Mouse (Mus musculus): Measurements from ENCODE around the gene Zkscan14.
"Not testable (repeated sequence)": the region's sequence is repeated elsewhere in the genome, so short reads cannot be mapped to it uniquely, and the experiment has no call there.

The Zkscan14 gene

DNA sequence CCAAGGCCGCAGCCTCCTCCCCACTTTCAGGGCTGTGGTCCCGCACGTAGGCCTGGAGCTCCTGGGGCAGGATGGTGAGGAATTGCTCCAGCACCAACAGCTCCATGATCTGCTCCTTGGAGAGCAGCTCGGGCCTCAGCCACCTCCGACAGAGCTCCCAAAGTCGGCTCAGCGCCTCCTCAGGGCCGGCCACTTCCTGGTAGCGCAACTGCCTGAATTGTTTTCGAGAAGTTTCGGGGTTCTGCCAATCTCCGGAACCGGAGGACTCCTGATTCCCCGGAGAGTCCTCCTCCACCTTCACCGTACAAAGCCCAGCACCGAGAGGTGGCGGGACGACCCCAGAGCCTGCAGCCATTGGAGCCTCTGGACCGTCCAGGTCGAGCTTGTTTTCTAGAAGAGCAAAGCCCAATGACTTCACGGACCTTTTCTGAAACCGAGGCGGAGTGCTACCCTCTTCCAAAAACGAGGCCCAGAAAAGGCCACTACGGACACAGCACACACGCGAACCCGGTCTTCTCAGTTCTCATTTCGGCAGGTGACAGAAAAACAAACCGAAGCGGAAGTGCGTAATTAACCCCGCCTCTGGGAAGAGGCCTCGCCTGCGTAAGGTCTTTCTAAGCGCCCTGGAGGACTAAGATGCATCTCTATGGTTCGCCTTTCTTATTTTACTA lies at the start of gene Zkscan14:
Gene Zkscan14 (minus strand): TSS at position 548 of the 671 bp plus-strand sequence.
- peak; percentile 56 to 70 for DNase-seq (ENCODE audit: low spot score in 2 of 2)

GRCm38 (mm10) chr5:145249520-145249919 lies 47.9 kb upstream of the Zkscan14 start:
- DNase-seq (ENCODE audit: low spot score in 2 of 2) = no peak

DNA sequence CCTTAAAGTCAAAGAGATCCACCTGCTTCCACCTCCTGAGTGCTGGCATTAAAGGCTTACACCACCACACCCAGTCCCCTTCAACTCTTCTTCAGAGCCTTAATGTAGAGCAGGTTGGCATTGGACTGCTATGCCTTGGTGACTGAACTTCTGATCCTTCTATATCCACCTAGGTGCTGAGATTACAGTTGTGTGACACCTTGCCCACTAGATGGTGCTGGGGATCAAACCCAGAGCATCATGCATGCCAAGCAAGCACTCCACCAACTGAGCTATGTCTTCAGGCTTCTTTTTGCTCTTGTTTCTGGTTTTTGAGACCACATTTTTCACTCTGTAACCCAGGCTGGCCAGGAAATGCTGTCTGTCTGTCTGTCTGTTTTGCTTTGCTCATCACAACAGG lies 33.0 kb upstream of the Zkscan14 start:
- no peak for DNase-seq (ENCODE audit: low spot score in 2 of 2)

DNA sequence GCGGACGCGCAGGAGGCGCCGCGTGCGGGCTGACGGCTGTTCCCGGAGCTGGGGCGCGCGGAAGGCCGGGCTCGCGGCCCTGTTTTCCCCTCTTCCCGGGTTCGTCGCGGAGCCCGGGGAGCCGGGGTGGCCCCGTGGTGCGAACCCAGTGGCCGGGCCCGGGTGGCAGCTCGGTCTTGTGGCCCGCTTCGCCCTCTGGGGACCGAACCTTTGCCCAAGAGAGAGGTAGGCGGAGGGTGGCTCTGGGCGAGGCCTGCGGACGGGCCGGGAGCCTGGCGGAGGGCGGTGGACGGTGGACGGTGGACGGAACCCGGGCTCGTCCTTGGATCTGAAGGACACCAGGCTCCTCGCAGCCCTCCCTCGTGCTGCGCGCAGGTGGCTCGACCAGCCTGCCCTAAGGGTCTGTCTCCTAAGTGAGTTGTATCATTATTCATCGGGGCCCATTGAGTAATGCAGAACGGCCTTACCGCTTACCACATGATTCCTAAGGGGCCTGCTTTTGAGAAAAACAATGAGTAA lies 30.3 kb upstream of the Zkscan14 start:
- no peak for DNase-seq (ENCODE audit: low spot score in 2 of 2)

- DNase-seq (ENCODE audit: low spot score in 2 of 2) = peak; percentile 97 to 98
Measured at GRCm38 (mm10) chr5:145231367-145231871, 29.8 kb upstream of the Zkscan14 start, which contains the start of gene Zfp655. Gene Zfp655 (plus strand): TSS chr5:145231715.

GRCm38 (mm10) chr5:145230641-145231040 lies 29.0 kb upstream of the Zkscan14 start:
- no peak for DNase-seq (ENCODE audit: low spot score in 2 of 2)

DNA sequence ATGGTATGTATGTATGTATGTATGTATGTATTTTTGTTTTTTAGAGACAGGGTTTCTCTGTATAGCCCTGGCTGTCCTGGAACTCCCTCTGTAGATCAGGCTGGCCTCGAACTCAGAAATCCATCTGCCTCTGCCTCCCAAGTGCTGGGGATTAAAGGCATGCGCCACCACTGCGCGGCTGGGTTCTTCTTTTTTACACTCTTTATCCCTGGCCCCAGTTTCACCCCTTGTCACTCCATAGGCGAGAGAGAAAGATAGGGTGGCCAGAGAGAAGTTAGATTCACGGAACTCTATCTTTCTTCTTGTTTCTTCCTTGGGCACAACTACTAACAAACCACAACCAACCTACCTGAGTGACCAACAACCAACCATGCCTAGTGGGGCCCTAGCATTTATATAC lies 27.6 kb upstream of the Zkscan14 start:
- DNase-seq (ENCODE audit: low spot score in 2 of 2) = not testable (repeated sequence)

DNA sequence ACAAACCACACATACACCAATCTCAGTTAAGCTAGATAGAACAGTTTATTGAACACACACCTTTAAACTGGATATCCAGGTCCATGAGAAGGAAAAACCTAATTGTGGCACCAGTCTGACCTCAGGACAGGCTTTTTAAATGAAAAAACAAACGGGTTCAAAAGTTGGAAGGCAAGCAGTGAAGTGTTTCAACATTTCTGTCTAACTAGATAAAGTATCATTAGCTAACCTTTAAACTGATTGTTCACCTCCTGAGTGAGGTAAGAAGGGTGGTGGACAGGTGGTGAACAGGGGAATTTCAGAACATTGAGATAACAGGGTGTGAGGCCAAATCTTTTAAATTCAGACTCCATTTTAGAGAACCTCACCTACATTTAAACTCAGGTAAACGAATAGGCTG lies 24.8 kb upstream of the Zkscan14 start:
- DNase-seq (ENCODE audit: low spot score in 2 of 2) = no peak

GRCm38 (mm10) chr5:145223395-145223794 lies 21.7 kb upstream of the Zkscan14 start:
- no peak for DNase-seq (ENCODE audit: low spot score in 2 of 2)

- DNase-seq (ENCODE audit: low spot score in 2 of 2) = no peak
Measured at GRCm38 (mm10) chr5:145222840-145223239, 21.2 kb upstream of the Zkscan14 start.

DNA sequence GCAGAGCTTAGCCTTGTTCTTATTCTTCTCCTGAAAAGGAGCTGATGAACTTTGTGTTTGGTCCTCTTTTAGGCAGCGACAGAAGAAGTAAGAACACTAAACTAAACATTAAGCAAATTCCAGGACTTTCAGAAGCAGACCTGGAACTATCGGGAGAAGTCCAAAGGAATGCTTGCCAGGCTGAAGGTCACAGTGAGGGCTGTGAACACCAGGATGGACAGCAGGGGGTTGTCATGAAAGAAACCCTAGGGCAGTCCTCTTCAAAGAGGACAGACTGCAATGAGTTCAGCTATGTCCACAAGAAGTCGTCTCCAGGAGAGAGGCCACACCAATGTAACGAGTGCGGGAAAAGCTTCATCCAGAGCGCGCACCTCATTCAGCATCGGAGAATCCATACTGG lies 18.3 kb upstream of the Zkscan14 start:
- no peak for DNase-seq (ENCODE audit: low spot score in 2 of 2)

- no peak for DNase-seq (ENCODE audit: low spot score in 2 of 2)
Measured at GRCm38 (mm10) chr5:145218671-145219070, 17.0 kb upstream of the Zkscan14 start.

- DNase-seq (ENCODE audit: low spot score in 2 of 2) = no peak
Measured at GRCm38 (mm10) chr5:145218206-145218605, 16.5 kb upstream of the Zkscan14 start.

GRCm38 (mm10) chr5:145217746-145218145 lies 16.1 kb upstream of the Zkscan14 start:
- DNase-seq (ENCODE audit: low spot score in 2 of 2) = no peak

DNA sequence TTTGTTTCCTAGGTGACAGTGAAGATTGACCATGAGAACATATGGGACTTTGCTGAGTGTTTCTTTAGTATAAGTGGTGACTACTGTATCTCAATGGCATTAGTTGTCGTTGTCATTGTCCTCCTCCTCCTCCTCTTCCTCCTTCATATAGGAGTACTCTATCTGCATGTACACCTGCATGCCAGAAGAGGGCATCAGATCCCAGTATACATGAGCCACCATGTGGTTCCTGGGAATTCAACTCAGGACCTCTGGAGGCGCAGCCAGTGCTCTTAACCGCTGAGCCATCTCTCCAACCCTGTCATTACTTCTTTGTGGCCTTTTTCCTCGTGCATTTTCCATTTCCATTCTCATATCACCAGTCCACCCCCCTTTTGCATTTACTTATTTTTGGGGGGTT lies 13.0 kb upstream of the Zkscan14 start:
- DNase-seq (ENCODE audit: low spot score in 2 of 2) = no peak

DNA sequence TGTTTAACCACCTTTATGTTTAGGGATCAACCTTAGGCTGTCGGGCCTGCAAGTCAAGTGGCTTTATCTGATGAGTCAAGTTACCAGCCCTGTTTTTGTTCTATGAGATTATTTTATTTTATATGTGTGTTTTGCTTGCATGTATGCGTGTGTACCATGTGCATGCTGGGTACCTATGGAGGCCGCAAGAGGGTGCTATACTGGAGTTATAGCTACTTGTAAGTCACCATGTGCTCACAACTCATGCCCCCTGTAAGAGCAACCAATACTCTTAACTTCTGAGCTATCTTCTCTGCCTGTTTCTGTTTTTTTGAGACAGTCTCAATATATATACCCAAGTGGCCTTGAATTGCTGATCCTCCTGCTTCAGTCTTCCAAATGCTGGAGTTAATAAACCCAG lies 11.8 kb upstream of the Zkscan14 start:
- DNase-seq (ENCODE audit: low spot score in 2 of 2) = no peak

- DNase-seq (ENCODE audit: low spot score in 2 of 2) = no peak
Measured at GRCm38 (mm10) chr5:145212216-145212615, 10.5 kb upstream of the Zkscan14 start.

- no peak for DNase-seq (ENCODE audit: low spot score in 2 of 2)
Measured at GRCm38 (mm10) chr5:145211340-145211739, 9.7 kb upstream of the Zkscan14 start.

DNA sequence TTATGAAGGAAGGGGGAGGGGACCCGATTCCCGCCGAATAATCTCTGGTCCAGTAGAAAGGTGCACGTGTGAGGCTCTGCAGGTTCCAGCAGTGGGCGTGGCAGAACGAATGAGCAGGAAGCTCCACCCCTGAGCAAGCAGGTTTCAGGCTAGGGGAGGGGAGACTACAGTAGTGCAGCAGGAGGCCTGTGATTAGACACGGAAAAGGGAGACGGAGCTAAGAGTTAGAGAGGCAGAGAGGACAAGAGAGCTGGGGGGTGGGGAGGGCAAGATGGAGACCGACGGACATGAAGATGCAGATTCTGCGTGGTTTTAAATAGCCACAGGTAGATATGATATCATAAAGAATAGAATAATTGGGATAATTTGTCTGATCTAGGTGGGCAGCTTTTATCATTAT lies 6.7 kb upstream of the Zkscan14 start:
- DNase-seq (ENCODE audit: low spot score in 2 of 2) = not testable (repeated sequence)

GRCm38 (mm10) chr5:145207954-145208353 lies 6.3 kb upstream of the Zkscan14 start:
- DNase-seq (ENCODE audit: low spot score in 2 of 2) = no peak

DNA sequence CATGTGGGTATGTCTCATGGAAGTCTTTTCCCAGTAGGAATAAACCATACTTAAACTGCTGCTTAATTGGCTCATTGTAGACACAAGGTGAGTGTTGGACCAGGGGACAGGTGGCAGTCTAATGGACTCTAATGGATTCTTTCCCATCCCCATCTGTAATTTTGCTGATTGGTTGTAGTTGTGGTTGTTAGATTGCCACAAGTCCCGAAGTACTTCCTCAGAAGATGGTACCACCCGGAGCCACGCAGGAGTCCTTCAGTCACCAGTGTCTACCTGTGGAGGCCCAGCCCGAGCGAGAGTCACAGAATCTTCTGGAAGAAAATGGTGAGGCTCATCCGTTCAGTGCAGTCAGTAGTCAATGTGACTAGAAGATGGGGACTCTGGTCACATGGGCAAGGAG lies 5.7 kb upstream of the Zkscan14 start:
- DNase-seq (ENCODE audit: low spot score in 2 of 2) = no peak

DNA sequence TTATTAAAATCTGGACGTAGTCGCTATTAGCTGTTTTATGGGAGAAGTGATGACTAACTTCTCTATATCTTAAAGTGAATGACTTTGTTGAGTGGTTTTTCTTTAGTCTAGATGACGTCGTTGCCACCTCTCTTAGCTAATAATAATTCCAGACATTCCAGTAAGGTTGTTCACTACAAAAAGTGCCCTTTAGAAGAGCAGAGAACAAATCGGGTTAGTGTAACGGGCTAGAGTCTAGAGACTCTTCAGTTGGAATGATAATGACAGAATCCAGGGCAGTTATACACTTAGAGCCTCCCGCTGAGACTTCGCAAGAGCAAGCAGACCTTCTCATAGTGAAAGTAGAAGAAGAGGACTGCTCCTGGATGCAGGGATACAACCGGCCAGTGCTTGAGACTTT lies 3.4 kb upstream of the Zkscan14 start:
- no peak for DNase-seq (ENCODE audit: low spot score in 2 of 2)

DNA sequence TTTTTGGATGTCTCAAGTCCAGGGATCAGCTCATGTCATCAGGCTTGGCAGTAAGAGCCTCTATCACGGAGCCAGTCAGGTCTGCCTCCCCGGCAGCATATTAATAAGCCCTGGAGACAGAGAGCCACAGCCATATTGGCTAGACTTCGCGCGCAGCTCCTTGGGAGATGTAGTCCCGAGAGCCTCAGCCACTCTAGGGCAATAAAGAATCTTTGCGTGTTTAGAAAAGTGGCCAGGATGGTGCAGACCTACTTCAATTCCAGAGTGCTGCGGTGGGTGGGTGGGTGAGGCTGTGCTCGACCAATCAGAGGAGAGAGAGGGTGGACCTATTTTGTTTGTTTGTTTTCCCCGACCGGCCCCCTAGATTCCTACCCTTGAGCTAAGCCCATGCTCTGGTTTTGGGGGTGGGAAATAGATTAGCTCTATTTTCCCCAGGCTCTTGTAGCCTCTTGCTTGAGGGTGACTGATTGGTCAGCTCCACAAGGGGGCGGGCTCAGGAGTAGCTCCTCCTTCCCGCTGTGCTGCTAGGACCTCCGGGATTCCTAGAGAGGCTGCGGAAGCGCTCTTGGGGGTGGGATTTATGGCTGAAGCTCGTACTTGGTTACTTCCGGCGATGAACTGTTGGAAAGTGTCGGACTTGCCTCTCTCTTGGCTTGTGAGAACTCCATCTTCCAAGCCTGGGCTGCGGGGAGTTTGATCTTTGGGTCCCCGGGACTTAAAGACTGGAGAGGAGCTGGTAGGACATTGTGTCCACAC lies 2.4 kb upstream of the Zkscan14 start, which contains the start of gene Zkscan5:
Gene Zkscan5 (plus strand): TSS at position 627 of the 756 bp plus-strand sequence.
- peak; percentile 97 to 98 for DNase-seq (ENCODE audit: low spot score in 2 of 2)
